Mouse (Mus musculus) CH12.LX (cell line): ENCODE data around the gene Arl2bp. TPM values are rescaled to one million over a fixed set of nuclear protein-coding genes. Genes with fewer than 3 reads are reported as not detected.

ENCODE experiments used
- DNase-seq: peaks from one replicate; pipeline ENCODE4 v3.0.0-alpha.2; 2013; ENCODE audit errors: extremely low read depth
- H3K27ac ChIP-seq: 2 replicates; pipeline ENCODE4 v1.5.1; 2012; ENCODE audit warnings: low read depth, mild to moderate bottlenecking, control low read depth, moderate library complexity; ENCODE audit not compliant: insufficient read depth
- H3K27me3 ChIP-seq: replicated peaks from 2 replicates; pipeline ENCODE3; 2012; ENCODE audit warnings: inconsistent platforms
- H3K36me3 ChIP-seq, 2 experiments: replicated peaks in 1 of 2; 2 replicates each; pipeline versions ENCODE3 to v1.6.1; 2012; ENCODE audit warnings: inconsistent platforms in 1 of 2, low read length in 1 of 2, mild to moderate bottlenecking in 1 of 2, mixed read lengths in 1 of 2, moderate library complexity in 1 of 2; ENCODE audit not compliant: control insufficient read depth in 1 of 2, insufficient read depth in 1 of 2
- H3K4me1 ChIP-seq, 2 experiments: 2 replicates each; pipeline ENCODE4 v1.6.1; 2012; ENCODE audit warnings: inconsistent platforms in 1 of 2, moderate library complexity in 1 of 2; ENCODE audit not compliant: insufficient read depth in 2 of 2, control insufficient read depth in 1 of 2
- H3K4me2 ChIP-seq: 2 replicates; pipeline ENCODE4 v1.6.1; 2012; ENCODE audit warnings: low read depth, mild to moderate bottlenecking, control low read depth; ENCODE audit not compliant: poor library complexity, insufficient read depth, severe bottlenecking
- H3K4me3 ChIP-seq, 3 experiments: fragments of 150-350 bp in 1 of 3; sonication (generic) in 1 of 3; replicated peaks in 1 of 3; 2 replicates each; pipeline versions ENCODE3 to v1.5.1; 2011 to 2012; ENCODE audit warnings: low read depth in 2 of 3, low read length in 2 of 3, mild to moderate bottlenecking in 2 of 3, moderate library complexity in 2 of 3, control low read depth in 1 of 3, improper control_type of control experiment in 1 of 3, inconsistent platforms in 1 of 3, mixed read lengths in 1 of 3; ENCODE audit not compliant: poor library complexity in 1 of 3
- H3K79me2 ChIP-seq: replicated peaks from 2 replicates; pipeline ENCODE4 v1.6.1; 2012; ENCODE audit warnings: mild to moderate bottlenecking, moderate library complexity; ENCODE audit not compliant: control insufficient read depth, poor library complexity, insufficient read depth, severe bottlenecking; ENCODE audit errors: extremely low read depth
- H3K9ac ChIP-seq: 2 replicates; pipeline ENCODE4 v1.6.1; 2012; ENCODE audit warnings: low read depth, mild to moderate bottlenecking, control low read depth, moderate library complexity; ENCODE audit not compliant: insufficient read depth
- H3K9me3 ChIP-seq: replicated peaks from 2 replicates; pipeline ENCODE3; 2012; ENCODE audit warnings: low read length, inconsistent platforms, mixed read lengths
- CTCF ChIP-seq, 2 experiments: IDR thresholded peaks in 1 of 2; conservative IDR thresholded peaks in 1 of 2; 2 replicates each; pipeline ENCODE4 v1.5.1; 2011 to 2012; ENCODE audit warnings: low read depth in 2 of 2, low read length in 2 of 2, improper control_type of control experiment in 1 of 2, inconsistent platforms in 1 of 2, mild to moderate bottlenecking in 1 of 2, moderate library complexity in 1 of 2
- ELF1 ChIP-seq: IDR thresholded peaks from 2 replicates; pipeline ENCODE4 v1.6.1; 2014; ENCODE audit warnings: low read depth, mild to moderate bottlenecking, inconsistent platforms, low read length, improper control_type of control experiment
- ETS1 ChIP-seq: conservative IDR thresholded peaks from 2 replicates; pipeline ENCODE4 v1.6.1; 2012; ENCODE audit warnings: low read depth, mild to moderate bottlenecking, inconsistent platforms, low read length, improper control_type of control experiment, moderate library complexity
- MEF2A ChIP-seq: IDR thresholded peaks from 2 replicates; pipeline ENCODE4 v1.6.1; 2014; ENCODE audit warnings: low read depth, mild to moderate bottlenecking, inconsistent platforms, low read length, improper control_type of control experiment, borderline replicate concordance
- SMC3 ChIP-seq: IDR thresholded peaks from 2 replicates; pipeline ENCODE4 v1.6.1; 2011; ENCODE audit warnings: low read depth, low read length, improper control_type of control experiment
- TCF12 ChIP-seq: IDR thresholded peaks from 2 replicates; pipeline ENCODE4 v1.6.1; 2014; ENCODE audit warnings: low read depth, mild to moderate bottlenecking, inconsistent platforms, low read length, improper control_type of control experiment
- USF1 ChIP-seq: IDR thresholded peaks from 2 replicates; pipeline ENCODE4 v1.6.1; 2014; ENCODE audit warnings: low read depth, mild to moderate bottlenecking, inconsistent platforms, low read length, improper control_type of control experiment
- USF2 ChIP-seq: conservative IDR thresholded peaks from 2 replicates; pipeline ENCODE4 v1.6.1; 2011; ENCODE audit warnings: low read depth, low read length, improper control_type of control experiment
- dilution Hi-C: fragments of 300-500 bp; cut with MboI; formaldehyde crosslinking; loops from 2 replicates; pipeline ENCODE4 v1.14.3; 2020; ENCODE audit warnings: low sequenced_read_pairs; ENCODE audit not compliant: extremely low pct_unique_long_range_greater_than_20kb, extremely low pct_ligation_motif_present
- in situ Hi-C: fragments of 300-500 bp; cut with MboI; formaldehyde crosslinking; loops from 3 replicates; pipeline ENCODE4 v1.14.3; 2019; ENCODE audit warnings: low sequenced_read_pairs, low pct_ligation_motif_present, low pct_unique_long_range_greater_than_20kb, mixed read lengths
- polyA plus RNA-seq: library from polyadenylated mRNA; unstranded; fragments of >175 nt; gene quantifications from 2 replicates; pipeline ENCODE4 v1.2.1, GENCODE M21; 2012; ENCODE audit warnings: low read depth; ENCODE audit not compliant: insufficient read length
- total RNA-seq, 2 experiments: library from RNA; depleted of rRNA; stranded (reverse); fragments of 300-350 nt in 1 of 2; fragments of >200 nt in 1 of 2; gene quantifications; 2 replicates each; pipeline ENCODE4 v1.2.3; 2012 to 2014

Arl2bp gene
- total and polyA plus RNA-seq, 3 experiments = 24.8 to 107 (median 85.1) TPM

GRCm38 (mm10) chr8:94675923-94676322 is 9.5 kb downstream of the Arl2bp start:
- in situ Hi-C loops = no loop called here
- Histone ChIP-seq H3K9me3 (peaks cover 3% of the 10 kb centered on the region), H3K9ac (no peak overlapping the region), H3K4me1 (peaks cover 0 to 16% of the 10 kb centered on the region in 2 experiments; a peak in 2 of 4 replicates), H3K4me2 (no peak overlapping the region), H3K27ac (no peak overlapping the region), H3K79me2 (no peaks in the 10 kb centered on the region), H3K27me3 (no peaks in the 10 kb centered on the region), H3K36me3 (peaks cover 49 to 62% of the 10 kb centered on the region in 2 experiments), H3K4me3 (no peak overlapping the region)
- DNase-seq = no peak
- dilution Hi-C loops = no loop called here
- TF ChIP-seq ETS1 = no peak
- no peak for TF ChIP-seq USF2

DNA sequence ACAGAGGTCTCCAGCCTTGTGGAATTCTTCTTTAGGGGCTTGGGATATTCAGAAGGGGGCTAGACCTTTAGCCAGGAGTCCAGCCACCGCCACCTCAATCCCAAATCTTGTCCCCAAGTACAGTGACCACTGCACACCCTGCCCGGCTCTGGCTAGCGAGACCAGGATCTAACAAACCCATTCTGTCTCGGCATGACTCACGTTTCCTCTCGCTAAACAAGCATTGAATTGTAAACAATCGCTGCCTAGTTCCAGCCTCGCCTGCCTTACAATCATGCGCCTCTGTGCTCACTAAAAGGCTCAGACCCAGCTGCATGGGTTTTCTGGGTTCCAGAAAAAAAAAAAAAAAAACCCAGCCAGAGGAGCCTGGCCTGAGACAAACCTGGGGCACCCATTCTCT is 12.2 kb downstream of the Arl2bp start:
- in situ Hi-C loops = no loop called here
- H3K4me2 ChIP-seq = no peak overlapping the region
- H3K27ac ChIP-seq = no peak overlapping the region
- TF ChIP-seq ELF1 (no peak), SMC3 (no peak), MEF2A (no peak), TCF12 (no peak), USF1 (no peak)
- TF ChIP-seq, all 38 proteins: peak for 0
- peaks cover 3% of the 10 kb centered on the region for H3K9me3 ChIP-seq
- dilution Hi-C loops = no loop called here
- peaks cover 27 to 37% of the 10 kb centered on the region in 2 experiments for H3K36me3 ChIP-seq
- H3K27me3 ChIP-seq = no peaks in the 10 kb centered on the region
- no peak overlapping the region for H3K9ac ChIP-seq
- H3K4me1 ChIP-seq = peaks cover 0 to 16% of the 10 kb centered on the region in 2 experiments; a peak in 2 of 4 replicates
- H3K4me3 ChIP-seq = no peak overlapping the region
- H3K79me2 ChIP-seq = no peaks in the 10 kb centered on the region
- no peak for DNase-seq

DNA sequence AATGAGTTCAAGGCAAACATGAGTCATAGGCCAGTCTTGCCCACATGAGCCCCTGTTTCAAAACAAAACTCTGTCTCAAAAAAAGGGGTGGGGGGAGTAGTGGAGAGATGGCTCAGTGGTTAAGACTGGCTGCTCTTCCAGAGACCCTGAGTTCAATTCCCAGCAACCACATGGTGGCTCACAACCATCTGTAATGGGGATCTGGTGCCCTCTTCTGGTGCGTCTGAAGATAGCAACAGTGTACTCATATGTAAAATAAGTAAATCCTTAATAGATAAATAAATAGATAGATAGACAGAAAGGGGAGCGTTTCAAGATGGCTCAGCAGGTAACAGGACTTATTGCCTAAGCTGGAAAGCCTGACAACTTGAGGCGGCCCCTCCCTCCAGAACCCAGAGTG is 14.0 kb downstream of the Arl2bp start:
- H3K9me3 ChIP-seq = peaks cover 3% of the 10 kb centered on the region
- no peak overlapping the region for H3K27ac ChIP-seq
- H3K4me3 ChIP-seq = no peak overlapping the region
- H3K79me2 ChIP-seq = no peaks in the 10 kb centered on the region
- dilution Hi-C loops = no loop called here
- no peaks in the 10 kb centered on the region for H3K27me3 ChIP-seq
- H3K36me3 ChIP-seq = peaks cover 14 to 21% of the 10 kb centered on the region in 2 experiments
- TF ChIP-seq CTCF (conservative IDR thresholded peaks at IDR 0.05 in 1 of 2, IDR thresholded peaks at IDR 0.05 in 1 of 2; ENCODE audit: low read depth in 2 of 2, low read length in 2 of 2) (peak in 1 of 2 experiments; percentile 47; a peak in 2 of 4 replicates), TCF12 (no peak)
- TF ChIP-seq, all 38 proteins: peak for 1
- Histone ChIP-seq H3K4me1 (no peaks in the 10 kb centered on the region), H3K4me2 (no peak overlapping the region), H3K9ac (no peak overlapping the region)
- no peak for DNase-seq
- in situ Hi-C loops = no loop called here
